Mouse (Mus musculus) layer of hippocampus, adult 18-20 months (tissue): ENCODE measurements around the gene Spink4. TPM values are rescaled to one million over a fixed set of nuclear protein-coding genes. Genes with fewer than 3 reads are reported as not detected.
A peak's percentile ranks its signal among the peaks of the same experiment; 100 is the strongest.
"Not testable (repeated sequence)": the region's sequence is repeated elsewhere in the genome, so short reads cannot be mapped to it uniquely, and the experiment has no call there.

Experiments
- DNase-seq, 2 experiments: peaks; one replicate each; pipeline ENCODE4 v3.0.0; 2022; ENCODE audit warnings: low spot score in 2 of 2
- total RNA-seq, 2 experiments: library from RNA; stranded (reverse); gene quantifications; 2 replicates each; pipeline ENCODE4 v1.2.3; 2021

Gene Spink4
- total RNA-seq, 2 experiments from 2014 or later = not detected

GRCm38 (mm10) chr4:40900612-40901011, 19.2 kb upstream of the Spink4 start:
- DNase-seq = no peak

DNA sequence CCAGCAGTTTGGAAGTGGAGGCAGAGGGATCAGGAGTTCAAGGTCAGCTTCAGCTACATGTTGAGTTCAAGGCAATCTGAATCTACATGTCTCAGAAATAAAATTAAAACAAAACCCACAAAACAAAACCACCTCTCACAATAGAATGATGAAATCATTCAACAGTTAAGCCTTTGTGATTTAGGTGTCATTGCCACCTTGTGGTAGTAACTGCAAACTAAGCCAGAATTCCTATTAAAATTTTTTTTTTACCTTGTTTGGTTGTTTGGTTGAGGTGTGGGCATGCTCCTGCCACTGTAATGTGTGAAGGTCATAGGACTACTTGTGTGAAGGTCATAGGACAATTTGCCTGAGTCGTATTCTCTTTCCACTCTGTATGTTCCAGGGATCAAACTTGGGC, 13.6 kb upstream of the Spink4 start:
- DNase-seq = peak in 1 of 2 experiments; percentile 44

DNA sequence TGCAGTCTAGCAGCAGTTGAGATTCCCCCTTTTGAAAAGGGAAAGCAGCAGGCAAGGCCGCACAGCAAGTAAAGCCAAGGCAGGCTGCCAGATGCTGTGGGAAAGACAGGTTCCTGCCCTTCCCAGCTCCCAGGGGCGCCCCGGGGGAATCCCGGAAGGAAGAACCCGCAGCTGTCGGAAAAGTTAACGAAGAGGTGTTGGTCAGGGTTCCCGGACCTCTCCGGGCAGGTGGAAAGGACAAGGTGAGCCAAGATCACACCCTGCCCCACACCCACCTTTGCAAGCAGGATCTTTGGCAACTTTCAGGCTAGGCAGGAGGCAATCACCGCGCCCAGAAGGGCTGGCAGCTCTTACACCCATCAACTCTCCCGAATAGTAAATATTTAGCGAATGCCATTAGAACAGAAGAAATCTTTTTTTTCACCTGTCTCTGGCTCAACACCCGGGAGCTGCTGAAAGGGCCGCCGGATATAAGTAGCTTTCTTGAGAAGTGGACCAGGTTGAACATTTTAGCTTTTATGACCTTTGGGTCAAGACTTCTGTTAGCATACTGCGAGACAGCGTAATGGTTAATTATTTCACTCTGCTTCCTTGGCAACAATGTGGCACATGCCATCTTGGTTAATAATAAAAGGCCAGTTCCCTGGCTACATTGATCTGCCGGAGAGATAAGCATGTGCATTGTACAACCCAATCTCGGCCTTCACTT, 11.4 kb upstream of the Spink4 start:
- DNase-seq = no peak

DNA sequence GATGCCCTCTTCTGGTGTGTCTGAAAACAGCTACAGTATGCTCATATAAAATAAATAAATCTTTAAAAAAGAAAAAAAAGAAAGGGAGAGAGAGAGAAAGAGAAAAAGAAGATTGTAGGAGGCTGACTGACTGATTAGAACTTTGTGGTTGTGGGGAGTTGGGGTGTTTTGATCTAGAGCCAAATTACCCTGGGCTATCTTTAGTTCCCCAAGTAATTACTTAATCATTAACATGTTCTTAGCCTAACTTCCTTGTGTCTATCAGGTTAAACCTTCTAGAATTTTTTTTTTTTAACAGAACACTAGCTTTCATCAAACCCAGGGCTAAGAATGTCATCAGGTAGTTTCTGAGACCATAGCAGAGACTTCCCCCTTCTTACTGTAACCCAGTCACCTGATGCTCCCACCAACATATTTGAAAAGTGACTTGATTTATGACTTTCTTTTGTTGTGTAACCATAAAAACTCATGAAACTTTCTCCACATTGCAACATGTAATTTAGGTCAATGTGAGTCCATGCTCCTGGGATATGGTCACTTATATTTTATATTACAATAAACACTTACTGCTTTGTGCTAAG, 5.5 kb upstream of the Spink4 start:
- no peak for DNase-seq

DNA sequence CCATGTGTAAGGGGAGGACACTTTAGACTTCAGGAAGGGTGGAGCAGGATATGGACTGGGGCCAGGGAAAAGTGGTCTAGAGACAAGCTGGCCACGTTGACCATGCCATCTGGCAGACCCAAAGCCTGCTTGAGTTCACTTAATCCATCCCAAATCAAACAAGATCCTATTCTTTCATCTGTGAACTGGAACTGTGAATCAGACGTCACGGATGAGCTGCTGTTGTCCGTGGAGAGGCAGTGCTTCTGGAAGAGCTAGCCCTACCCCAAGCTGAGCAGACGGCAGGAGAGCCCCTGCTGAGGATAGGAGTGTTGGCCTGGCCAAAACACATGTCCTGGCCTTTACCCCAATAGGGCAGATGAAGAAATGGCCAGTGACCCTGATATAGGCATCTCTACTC, 3.9 kb upstream of the Spink4 start:
- DNase-seq = no peak

DNA sequence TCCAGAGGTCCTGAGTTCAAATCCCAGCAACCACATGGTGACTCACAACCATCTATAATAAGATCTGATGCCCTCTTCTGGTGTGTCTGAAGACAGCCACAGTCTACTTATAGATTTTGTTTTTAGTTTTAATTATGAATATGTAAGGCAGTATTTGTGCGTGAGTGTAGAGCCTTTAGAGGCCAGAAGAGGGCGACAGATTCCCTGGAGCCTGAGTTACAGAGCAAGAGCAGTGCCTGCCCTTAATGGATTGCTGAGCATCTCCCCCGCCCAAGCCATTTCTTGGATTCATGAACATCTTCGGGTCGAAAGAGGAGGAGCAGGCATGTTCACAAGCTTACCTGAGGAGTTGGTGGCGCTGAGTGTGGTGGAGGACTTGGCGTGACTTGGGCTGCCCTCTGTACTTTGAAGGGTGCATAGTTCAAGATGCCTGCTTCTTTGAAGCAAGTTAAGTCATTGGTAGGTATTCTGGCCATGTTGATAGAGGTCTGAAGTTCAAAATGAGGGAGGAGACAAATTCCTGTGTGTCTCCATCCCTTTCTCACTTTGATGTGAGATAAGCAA, 3.2 kb upstream of the Spink4 start:
- DNase-seq = no peak

DNA sequence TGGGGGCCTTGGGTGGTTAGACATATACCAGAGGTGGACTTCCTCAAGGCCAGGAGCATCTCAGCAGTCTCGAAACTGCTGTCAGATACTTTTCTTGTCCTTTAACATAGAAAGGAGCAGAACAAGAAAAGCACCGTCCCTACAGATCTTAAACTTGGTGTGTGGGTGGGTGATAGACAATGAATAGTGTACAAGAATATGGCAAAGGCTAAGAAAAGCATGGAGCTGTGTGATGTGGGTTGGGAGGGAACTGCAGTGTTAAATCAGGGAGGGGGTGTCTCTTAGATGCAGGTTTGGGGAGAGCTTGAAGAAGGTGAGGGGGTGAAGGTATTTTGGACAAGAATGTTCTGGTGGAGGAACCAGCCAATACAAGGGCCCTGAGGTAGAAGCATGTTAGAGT, 724 bp downstream of the Spink4 start:
- no peak for DNase-seq

DNA sequence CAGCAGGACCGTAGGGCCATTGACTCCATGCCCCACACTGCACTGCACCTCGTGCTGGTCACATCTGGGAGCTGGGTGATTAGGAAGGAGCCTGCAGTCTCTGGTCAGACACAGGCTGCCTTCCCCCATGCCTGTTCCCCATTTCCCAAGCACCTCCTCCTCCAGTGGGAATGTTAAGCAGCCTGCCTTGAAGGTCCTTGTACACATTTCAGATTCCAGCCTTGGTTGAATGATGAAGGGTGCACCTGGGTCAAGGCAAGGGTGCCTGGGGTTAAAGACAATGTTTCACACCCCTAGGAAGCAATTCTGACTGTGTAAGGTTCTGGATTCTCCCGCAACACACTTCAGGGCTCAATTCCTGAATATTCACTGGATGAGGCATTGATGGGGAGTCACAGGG, 1.4 kb downstream of the Spink4 start:
- no peak for DNase-seq

DNA sequence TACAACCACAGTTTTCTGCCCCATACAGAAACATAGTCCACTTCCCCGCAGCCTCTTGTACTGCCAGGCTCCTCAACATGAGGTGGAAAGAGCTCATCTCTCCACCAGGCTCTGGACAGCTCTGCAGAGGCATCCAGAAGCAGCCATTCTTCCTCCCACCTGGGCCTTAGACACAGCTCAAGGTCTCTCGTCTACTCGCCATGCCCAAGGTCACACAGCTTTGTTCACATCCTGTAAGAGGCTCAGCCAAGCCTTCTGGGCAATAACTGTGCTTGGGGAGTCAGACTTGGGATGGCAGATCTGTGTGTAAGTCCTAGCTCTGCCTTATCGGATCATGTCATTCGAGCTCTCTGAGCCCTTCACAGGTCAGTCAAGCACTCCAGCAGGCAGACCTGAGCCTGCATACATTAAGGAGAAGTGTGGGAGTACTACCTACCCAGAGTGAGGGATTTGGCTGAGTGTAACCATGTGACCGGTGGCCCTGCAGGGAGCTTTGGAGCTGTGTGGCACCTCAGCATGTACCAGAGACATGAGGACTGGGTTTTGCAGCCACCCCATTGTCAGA, 3.3 kb downstream of the Spink4 start:
- DNase-seq = no peak

- DNase-seq = no peak
These were observed 5.7 kb downstream of the Spink4 start for GRCm38 (mm10) chr4:40925568-40925967.

DNA sequence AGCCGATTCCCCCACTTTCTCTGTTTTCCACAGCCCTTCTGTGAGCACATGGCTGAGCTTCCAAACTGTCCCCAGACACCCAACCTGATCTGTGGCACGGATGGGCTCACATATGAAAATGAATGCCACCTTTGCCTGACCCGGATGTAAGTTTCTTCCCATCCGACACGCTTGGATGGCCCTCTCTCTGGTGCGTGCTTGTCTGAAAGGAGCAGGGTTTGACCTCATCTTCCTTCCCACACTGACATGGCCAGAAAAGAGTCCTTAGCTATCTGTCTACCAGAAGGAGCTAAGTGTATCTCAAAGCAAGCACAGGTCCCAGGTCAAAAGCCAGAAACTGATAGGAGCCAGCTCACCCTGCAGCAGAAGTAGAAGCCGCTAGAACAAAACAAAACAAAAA, 9.2 kb downstream of the Spink4 start:
- no peak for DNase-seq

- no peak for DNase-seq
These were observed 13.8 kb downstream of the Spink4 start for GRCm38 (mm10) chr4:40933694-40934093.

DNA sequence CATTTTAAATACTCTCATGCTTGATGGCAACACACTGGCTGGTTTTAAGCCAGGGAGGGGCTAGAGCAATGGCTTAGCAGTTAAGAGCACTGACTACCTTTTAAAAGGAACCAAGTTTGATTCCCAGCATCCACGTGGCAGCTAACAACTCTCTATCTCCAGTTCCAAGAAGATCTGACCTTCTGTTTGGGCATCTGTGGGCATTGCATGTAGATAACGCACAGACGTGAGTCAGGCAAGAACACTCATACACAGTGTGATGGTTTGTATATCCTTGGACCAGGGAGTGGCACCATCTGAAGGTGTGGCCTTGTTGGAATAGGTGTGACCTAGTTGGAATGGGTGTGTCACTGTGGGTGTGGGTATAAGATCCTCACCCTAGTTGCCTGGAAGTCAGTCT, 14.5 kb downstream of the Spink4 start:
- DNase-seq = not testable (repeated sequence)

- DNase-seq = peak; percentile 24 to 49
These were observed 16.5 kb downstream of the Spink4 start for GRCm38 (mm10) chr4:40936175-40936839.

GRCm38 (mm10) chr4:40938793-40939192, 18.9 kb downstream of the Spink4 start:
- DNase-seq = no peak

DNA sequence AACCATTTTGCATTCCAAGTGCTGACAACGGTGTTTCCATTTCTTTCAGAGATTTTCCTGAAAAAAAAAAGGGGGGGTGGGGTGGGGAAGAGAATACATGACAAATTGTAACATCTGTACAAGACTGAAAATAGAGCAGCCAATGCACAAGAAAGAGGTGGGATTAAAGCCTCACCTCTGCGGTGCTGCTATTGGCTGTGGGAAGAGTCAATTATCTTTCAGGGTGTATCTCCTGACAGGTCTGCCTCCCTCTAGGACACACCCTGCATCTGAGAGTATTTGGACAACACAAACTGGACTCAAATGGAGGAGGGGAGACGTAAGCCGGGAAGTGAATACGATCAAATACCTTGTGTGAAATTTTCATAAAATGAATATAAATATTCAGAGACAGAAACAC, 23.8 kb downstream of the Spink4 start:
- DNase-seq = no peak

- DNase-seq = no peak
These were observed 26.8 kb downstream of the Spink4 start for GRCm38 (mm10) chr4:40946516-40947121.

GRCm38 (mm10) chr4:40947565-40948159, 27.8 kb downstream of the Spink4 start:
- DNase-seq = no peak

DNA sequence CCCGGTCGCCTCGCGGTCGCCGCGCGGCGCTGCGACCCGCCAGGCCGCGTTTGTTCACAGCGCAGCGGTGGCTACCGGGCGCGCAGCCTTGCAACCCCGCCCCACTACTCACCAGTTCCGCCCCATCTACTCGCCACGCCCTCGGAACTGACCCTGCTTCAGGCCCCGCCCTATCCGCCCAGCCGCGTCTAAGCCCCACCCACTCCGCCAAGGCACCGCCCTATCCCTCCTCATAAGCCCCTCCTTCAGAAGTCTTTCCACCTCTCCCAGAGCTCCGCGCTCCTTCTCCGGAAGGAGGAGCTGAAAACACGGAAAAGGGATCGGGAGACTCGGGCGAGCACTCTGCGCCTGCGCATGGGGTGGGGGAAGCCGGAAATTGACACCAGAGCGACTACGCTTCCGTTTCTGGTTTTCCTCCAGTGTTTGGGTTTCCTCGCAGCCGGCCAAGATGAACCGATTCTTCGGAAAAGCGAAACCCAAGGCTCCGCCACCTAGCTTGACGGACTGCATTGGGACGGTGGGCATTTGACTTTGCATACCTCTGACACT, 28.4 kb downstream of the Spink4 start, which contains the start of the genes Bag1 and Chmp5:
Bag1 (minus strand) TSS at position 135 of the 549 bp plus-strand sequence.
Chmp5 (plus strand) TSS at position 248 of the 549 bp plus-strand sequence.
- DNase-seq = peak; percentile 99

DNA sequence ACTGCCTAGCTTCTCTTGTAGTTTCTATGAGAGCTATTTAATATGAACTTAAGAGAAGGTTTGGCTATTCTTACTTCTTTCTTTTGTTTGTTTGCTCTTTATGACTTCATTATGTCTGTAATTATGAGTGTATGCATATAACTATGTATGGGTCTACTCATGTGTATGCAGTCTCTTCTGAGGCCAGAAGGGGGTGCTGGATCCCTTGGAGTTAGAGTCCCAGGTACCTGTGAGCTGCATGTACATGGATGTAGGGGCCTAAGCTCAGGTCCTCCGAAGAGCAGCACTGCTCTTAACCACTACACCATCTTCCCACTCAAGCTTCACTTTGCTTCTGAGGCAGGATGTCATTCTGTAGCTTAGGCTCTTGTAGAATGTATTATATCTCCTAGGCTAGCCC, 33.7 kb downstream of the Spink4 start:
- peak in 1 of 2 experiments; percentile 47 for DNase-seq

- no peak for DNase-seq
These were observed 36.1 kb downstream of the Spink4 start for GRCm38 (mm10) chr4:40955942-40956341.
